Mouse (Mus musculus) liver, embryonic 14.5 days (tissue): ENCODE measurements around the gene Mob1a. TPM values are rescaled to one million over a fixed set of nuclear protein-coding genes. Genes with fewer than 3 reads are reported as not detected.
A peak's percentile ranks its signal among the peaks of the same experiment; 100 is the strongest.

ENCODE experiments used
- ATAC-seq: fragments of 200-750 bp; cut with Nextera tagmentation; 2 replicates; pipeline ENCODE4 v1.8.0; 2017; ENCODE audit warnings: moderate number of reproducible peaks, mild to moderate bottlenecking, moderate library complexity; ENCODE audit not compliant: insufficient read depth
- DNase-seq, 3 experiments: peaks; one replicate each; pipeline ENCODE4 v3.0.0-alpha.2; 2012 to 2013; ENCODE audit warnings: low read depth in 3 of 3, low spot score in 3 of 3
- H3K27ac ChIP-seq: fragments of 300-500 bp; sonication (generic); 2 replicates; pipeline ENCODE4 v1.5.1; 2014; ENCODE audit warnings: moderate library complexity, mild to moderate bottlenecking, control low read depth, inconsistent platforms
- H3K27me3 ChIP-seq: fragments of 300-500 bp; sonication (generic); 2 replicates; pipeline ENCODE4 v1.6.1; 2014; ENCODE audit warnings: mild to moderate bottlenecking, low read length, moderate library complexity; ENCODE audit not compliant: control insufficient read depth, insufficient read depth
- H3K36me3 ChIP-seq: fragments of 300-500 bp; sonication (generic); replicated peaks from 2 replicates; pipeline ENCODE4 v1.6.1; 2014; ENCODE audit warnings: low read depth; ENCODE audit not compliant: control insufficient read depth, insufficient read depth
- H3K4me1 ChIP-seq, 2 experiments: fragments of 200-500 bp in 1 of 2; fragments of 300-500 bp in 1 of 2; sonication (generic) in 1 of 2; replicated peaks; 2 replicates each; pipeline ENCODE4 v1.6.1; 2012 to 2014; ENCODE audit warnings: antibody characterized with exemption in 1 of 2, inconsistent platforms in 1 of 2, low read length in 1 of 2; ENCODE audit not compliant: control insufficient read depth in 2 of 2, insufficient read depth in 2 of 2
- H3K4me2 ChIP-seq: fragments of 300-500 bp; sonication (generic); 2 replicates; pipeline ENCODE4 v1.6.1; 2014; ENCODE audit warnings: low read depth, mild to moderate bottlenecking, control low read depth, moderate library complexity
- H3K4me3 ChIP-seq, 2 experiments: fragments of 200-500 bp in 1 of 2; fragments of 300-500 bp in 1 of 2; sonication (generic) in 1 of 2; 2 replicates each; pipeline ENCODE4 v1.5.1; 2012 to 2014; ENCODE audit warnings: low read depth in 2 of 2, low read length in 2 of 2, mild to moderate bottlenecking in 2 of 2, control low read depth in 1 of 2, inconsistent platforms in 1 of 2, moderate library complexity in 1 of 2; ENCODE audit not compliant: insufficient read depth in 1 of 2
- H3K9ac ChIP-seq: fragments of 300-500 bp; sonication (generic); replicated peaks from 2 replicates; pipeline ENCODE4 v1.6.1; 2014; ENCODE audit warnings: mild to moderate bottlenecking, control low read depth, moderate library complexity
- H3K9me3 ChIP-seq: fragments of 300-500 bp; sonication (generic); 2 replicates; pipeline ENCODE4 v1.6.1; 2016; ENCODE audit warnings: low read length, mixed read lengths; ENCODE audit not compliant: control insufficient read depth
- CTCF ChIP-seq: IDR thresholded peaks from 2 replicates; pipeline ENCODE4 v1.5.1; 2016; ENCODE audit warnings: antibody characterized with exemption, low read depth, control low read depth
- EP300 ChIP-seq: IDR thresholded peaks from 2 replicates; pipeline ENCODE4 v1.6.1; 2016; ENCODE audit warnings: antibody characterized with exemption, low read depth
- WGBS: fragments of 180-500 bp; shearing (Covaris S2); extraction: QIAGEN DNeasy Blood & Tissue Kit; methylation state at CpG from one replicate; pipeline ENCODE4 v1.1.7; 2014; ENCODE audit not compliant: insufficient replicate concordance; 5-methylcytosine and 5-hydroxymethylcytosine counted together
- polyA plus RNA-seq, 2 experiments: library from polyadenylated mRNA; depleted of rRNA in 1 of 2; stranded (reverse) in 1 of 2; unstranded in 1 of 2; fragments of >200 nt; fragmentation: Nextera tagmentation in 1 of 2; extraction: Ambion mirVana in 1 of 2; gene quantifications; 2 replicates each; pipeline versions ENCODE4 v1.2.1 to v1.2.3; 2012 to 2014

Mob1a gene
- polyA plus RNA-seq, 2 experiments, result 25.2 to 39.4 TPM

GRCm38 (mm10) chr6:83312021-83312420, 13.8 kb upstream of the Mob1a start:
- no peak for TF ChIP-seq EP300
- TF ChIP-seq CTCF, result no peak
- Histone ChIP-seq H3K36me3 (peaks cover 61% of the 10 kb centered on the region), H3K27me3 (no peaks in the 10 kb centered on the region), H3K4me1 (peaks cover 40 to 52% of the 10 kb centered on the region in 2 experiments), H3K4me3 (no peak overlapping the region; a peak in 1 of 4 replicates), H3K9me3 (no peaks in the 10 kb centered on the region), H3K4me2 (peak overlapping the region; percentile 45; the same call in 1 of the 2 replicates), H3K27ac (peak overlapping the region; percentile 84), H3K9ac (peak overlapping the region; percentile 45)
- no peak for DNase-seq
- ATAC-seq, result no peak
- WGBS, result 85% methylated on average over 7 of the region's 7 CpGs

DNA sequence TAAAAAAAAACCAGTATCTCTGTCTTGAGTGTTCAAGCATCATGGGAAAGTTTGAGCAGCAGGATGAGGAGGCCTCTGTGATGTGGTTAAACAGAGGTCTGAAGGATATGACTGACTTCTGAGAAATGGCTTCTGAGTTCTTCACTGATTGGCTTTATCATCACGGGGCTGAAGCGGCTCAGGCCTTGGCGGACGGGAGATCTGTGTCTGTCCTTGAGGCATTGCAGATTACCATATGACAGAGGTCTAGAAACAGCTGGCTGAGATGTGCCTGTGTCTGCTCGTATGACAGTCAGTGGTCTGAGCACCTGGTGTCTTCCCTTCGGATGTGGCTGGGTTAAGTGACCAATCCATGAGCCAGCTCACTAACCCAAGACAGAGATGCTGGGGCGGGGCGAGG, 13.3 kb upstream of the Mob1a start:
- H3K27me3 ChIP-seq, result no peaks in the 10 kb centered on the region
- TF ChIP-seq EP300 (peak; percentile 79), CTCF (no peak)
- WGBS, result 31% methylated on average over 8 of the region's 8 CpGs
- H3K36me3 ChIP-seq, result peaks cover 57% of the 10 kb centered on the region
- H3K9ac ChIP-seq, result peak overlapping the region; percentile 41
- H3K4me1 ChIP-seq, result peaks cover 40 to 52% of the 10 kb centered on the region in 2 experiments
- no peak overlapping the region for H3K4me3 ChIP-seq
- no peaks in the 10 kb centered on the region for H3K9me3 ChIP-seq
- DNase-seq (peak; percentile 68 to 78 (median 72)), ATAC-seq (peak; percentile 64)
- peak overlapping the region; percentile 45 for H3K4me2 ChIP-seq
- peak overlapping the region; percentile 84 for H3K27ac ChIP-seq

DNA sequence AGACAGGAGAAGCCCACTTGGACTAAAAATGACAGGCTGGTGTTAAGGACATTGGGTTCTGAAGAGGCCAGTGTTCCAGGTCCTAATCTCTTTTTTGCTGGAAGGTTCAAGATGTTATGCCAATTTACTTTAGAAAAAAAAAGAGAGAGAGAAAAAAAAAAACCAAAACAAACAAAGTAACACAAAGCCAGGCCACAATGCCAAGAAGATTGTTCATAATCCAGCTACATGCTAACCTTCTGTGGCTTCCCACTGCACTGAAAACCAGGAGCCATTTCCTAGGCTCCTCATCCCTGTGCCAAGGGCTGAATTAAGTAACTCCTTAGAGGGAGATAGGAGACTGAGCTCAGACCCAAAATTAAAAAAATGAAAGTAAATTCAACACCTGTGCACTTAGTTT, 10.5 kb upstream of the Mob1a start:
- peaks cover 34% of the 10 kb centered on the region for H3K36me3 ChIP-seq
- peak overlapping the region; percentile 89 for H3K4me2 ChIP-seq
- peaks cover 42 to 52% of the 10 kb centered on the region in 2 experiments for H3K4me1 ChIP-seq
- peak overlapping the region; percentile 47 for H3K27ac ChIP-seq
- H3K4me3 ChIP-seq, result peak overlapping the region; percentile 79 to 94; a peak in 3 of 4 replicates
- ATAC-seq (no peak), DNase-seq (no peak)
- peak overlapping the region; percentile 94 for H3K9ac ChIP-seq
- no peaks in the 10 kb centered on the region for H3K9me3 ChIP-seq
- TF ChIP-seq CTCF (no peak), EP300 (no peak)
- H3K27me3 ChIP-seq, result no peaks in the 10 kb centered on the region

DNA sequence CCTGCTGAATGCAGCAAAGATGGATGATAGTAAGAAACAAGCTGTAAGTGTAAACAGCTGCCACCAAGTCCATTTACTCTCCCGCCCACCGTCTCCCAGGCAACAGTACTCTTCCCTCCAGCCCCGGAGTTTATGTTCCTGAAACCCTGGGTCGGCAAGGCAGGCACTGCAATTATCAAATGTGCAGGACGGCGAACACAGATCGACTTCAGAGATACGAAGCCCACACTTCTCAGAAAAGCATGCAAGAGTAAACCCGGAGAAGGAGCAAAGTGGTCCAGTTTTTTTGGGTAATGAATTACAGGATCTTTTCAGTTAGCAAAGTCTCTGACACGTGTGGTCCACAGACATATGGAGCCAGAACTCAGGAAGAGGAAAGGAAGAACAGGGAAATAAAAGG, 9.8 kb upstream of the Mob1a start:
- WGBS, result 3% methylated on average over 10 of the region's 10 CpGs
- Histone ChIP-seq H3K4me2 (peak overlapping the region; percentile 89), H3K36me3 (peaks cover 27% of the 10 kb centered on the region), H3K9ac (peak overlapping the region; percentile 94), H3K4me1 (peaks cover 42 to 50% of the 10 kb centered on the region in 2 experiments), H3K27me3 (no peaks in the 10 kb centered on the region), H3K27ac (peak overlapping the region; percentile 47), H3K4me3 (peak overlapping the region; percentile 79 to 94), H3K9me3 (no peaks in the 10 kb centered on the region)
- peak; percentile 58 to 77 (median 59) for DNase-seq
- ATAC-seq, result no peak
- TF ChIP-seq CTCF (no peak), EP300 (no peak)

DNA sequence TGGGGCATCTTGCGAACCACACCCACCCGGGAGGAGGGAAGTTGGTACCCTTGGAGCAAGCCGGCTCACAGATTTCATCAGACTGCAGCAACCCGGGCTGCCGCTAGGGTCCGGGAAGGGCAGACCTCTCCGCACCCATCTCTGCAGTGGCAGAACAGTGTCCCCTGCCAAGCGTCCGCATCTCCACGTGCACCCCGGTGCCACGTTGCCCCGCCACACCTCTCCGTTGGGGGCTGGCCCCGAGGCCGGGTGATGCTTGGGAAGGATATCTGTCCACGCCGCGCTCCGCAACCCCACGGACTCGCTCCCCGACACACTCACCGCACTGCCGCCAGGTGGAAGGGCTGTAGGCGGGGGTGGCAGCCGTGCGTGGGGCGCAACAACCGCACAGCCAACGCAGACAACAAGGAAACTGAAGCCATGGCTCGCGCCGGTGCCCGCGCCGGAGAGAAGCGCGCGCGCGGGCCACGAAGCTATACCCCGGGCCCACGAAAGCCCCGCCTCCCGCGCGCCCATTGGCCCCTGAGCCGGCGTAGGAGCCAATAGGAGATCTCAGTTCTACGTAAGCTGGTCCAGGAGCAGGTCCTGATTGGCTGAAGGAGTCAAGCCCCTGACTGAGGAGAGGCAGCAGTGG, 8.6 kb upstream of the Mob1a start:
- Histone ChIP-seq H3K4me2 (peak overlapping the region; percentile 89), H3K4me1 (peaks cover 33 to 38% of the 10 kb centered on the region in 2 experiments)
- under 1% methylated on average over 52 of the region's 52 CpGs for WGBS

More for the DNA sequence above, 8.6 kb upstream of the Mob1a start:
- Histone ChIP-seq H3K27ac (peak overlapping the region; percentile 71), H3K9me3 (no peaks in the 10 kb centered on the region), H3K27me3 (no peaks in the 10 kb centered on the region), H3K36me3 (peaks cover 16% of the 10 kb centered on the region), H3K4me3 (peak overlapping the region; percentile 79 to 94), H3K9ac (peak overlapping the region; percentile 94)
- DNase-seq (peak; percentile 86 to 87 (median 86)), ATAC-seq (peak; percentile 93)
- TF ChIP-seq CTCF (peak; percentile 93), EP300 (peak; percentile 37)
